Mouse (Mus musculus): ENCODE data around the gene Ildr1. TPM values are rescaled to one million over a fixed set of nuclear protein-coding genes. Genes with fewer than 3 reads are reported as not detected.

Gene Ildr1
- total RNA-seq, 2 experiments from 2014 or later = 0.18 to 0.25 TPM

DNA sequence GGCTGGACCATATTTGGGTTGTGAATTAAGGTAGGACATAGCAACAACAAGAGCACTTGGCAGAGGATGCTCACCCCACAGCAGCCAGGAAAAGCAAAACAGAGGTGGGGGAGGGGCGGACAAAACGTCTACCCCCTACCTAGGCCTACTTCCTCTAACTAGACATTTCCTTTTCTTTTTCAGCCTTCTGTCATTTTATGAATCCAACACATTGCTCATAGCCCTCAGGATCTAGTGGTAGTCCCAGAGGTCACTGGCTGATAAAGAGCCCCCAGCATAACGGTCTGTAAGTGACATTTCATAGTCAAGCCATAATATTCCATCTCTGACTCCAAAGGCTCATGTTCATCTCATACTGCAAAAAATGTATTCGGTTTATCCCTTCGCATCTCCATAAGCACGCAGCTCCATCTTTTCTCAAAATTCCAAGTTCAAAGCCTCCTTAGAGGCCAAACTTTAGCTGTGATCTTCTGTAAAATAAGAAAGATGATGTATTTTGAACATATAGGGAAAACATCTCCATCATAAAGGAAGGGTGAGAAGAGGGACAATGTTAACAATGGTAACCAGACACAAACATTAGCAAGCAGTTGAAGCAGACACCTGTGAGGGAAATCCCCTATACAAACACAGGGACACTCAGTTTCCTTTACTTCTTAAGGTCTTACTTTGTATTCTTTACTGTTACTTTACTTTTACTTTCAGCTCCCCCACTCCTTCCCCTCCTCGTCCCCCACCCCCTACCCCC lies 19.1 kb upstream of the Ildr1 start:
- Histone ChIP-seq H3K27ac (no peak overlapping the region), H3K4me3 (no peak overlapping the region)
- no peak for TF ChIP-seq CTCF (conservative IDR thresholded peaks at IDR 0.05)
- no peak for DNase-seq (ENCODE audit: low spot score in 2 of 2)

DNA sequence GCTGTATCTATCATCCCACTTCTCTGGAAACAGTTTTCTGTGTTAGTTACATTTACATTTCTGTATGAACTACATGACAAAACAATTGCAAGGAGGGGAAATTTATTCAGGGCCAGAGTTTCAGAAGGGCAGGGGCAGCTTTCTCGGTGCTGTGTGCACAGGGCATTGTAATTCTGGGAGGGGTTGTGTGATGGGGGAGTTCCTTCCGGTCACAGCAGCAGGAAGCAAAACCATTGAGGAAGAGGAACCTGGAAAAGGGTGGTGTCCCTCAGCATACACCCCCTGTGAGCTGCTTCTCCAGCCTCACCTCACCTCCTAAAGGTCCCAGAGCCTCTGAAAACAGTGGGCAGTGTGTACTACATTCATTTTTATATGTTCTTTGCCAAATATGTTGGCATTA lies 18.5 kb upstream of the Ildr1 start:
- H3K4me3 ChIP-seq = no peak overlapping the region
- no peak overlapping the region for H3K27ac ChIP-seq
- no peak for TF ChIP-seq CTCF (conservative IDR thresholded peaks at IDR 0.05)
- no peak for DNase-seq (ENCODE audit: low spot score in 2 of 2)

DNA sequence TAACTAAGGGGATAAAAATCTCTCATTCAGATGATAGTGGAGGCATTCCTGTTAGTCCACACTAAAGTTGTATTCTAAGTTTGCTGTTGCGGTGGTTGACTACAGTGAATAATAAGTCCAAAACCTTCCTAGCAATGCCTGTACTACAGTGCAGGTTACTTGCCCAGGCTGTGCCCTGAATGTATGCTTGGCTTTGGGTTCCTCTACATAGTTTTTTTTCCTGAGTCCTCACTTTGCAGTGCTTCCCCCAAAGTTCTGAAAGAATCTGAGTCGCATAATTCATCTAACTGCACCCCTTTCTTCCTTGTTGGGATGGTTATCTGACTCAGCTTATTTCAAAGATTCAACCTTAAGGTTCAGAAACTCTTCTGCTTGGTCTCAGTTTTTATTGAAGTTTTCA lies 17.9 kb upstream of the Ildr1 start:
- TF ChIP-seq CTCF (conservative IDR thresholded peaks at IDR 0.05) = no peak

GRCm38 (mm10) chr16:36681829-36682228 lies 11.9 kb upstream of the Ildr1 start:
- Histone ChIP-seq H3K4me3 (no peak overlapping the region), H3K27ac (no peak overlapping the region)
- DNase-seq (ENCODE audit: low spot score in 2 of 2) = no peak
- no peak for TF ChIP-seq CTCF (conservative IDR thresholded peaks at IDR 0.05)

More for the DNA sequence above, 17.9 kb upstream of the Ildr1 start:
- no peak for DNase-seq (ENCODE audit: low spot score in 2 of 2)
- no peak overlapping the region for H3K27ac ChIP-seq
- no peak overlapping the region for H3K4me3 ChIP-seq

DNA sequence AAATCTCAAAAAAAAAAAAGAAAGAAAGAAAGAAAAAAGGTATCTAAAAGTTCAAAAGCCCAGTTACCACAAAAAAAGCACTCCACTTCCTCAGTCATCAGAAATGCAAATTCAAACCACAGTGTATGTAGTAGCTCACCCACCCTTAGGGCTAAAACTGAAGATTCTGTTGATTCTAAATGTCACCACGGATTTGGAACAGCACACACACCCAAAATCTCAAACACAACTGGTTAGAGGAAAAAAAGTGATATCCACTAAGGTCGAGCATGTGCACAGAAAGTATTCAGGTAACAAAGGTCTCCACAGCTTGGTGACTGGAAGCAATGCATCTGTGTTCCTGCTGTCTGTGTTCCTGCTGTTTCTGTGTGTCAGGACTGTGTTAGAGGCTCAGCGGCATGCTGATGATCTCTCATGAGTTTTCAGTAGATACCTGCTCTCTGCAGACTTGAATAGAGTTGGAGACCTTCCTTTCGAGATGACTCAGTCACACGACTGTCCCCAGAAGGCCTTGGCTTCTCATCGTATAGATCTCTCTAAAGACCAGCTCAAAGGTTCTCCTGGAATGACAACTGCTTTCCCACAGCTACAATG lies 9.4 kb upstream of the Ildr1 start:
- no peak for TF ChIP-seq CTCF (conservative IDR thresholded peaks at IDR 0.05)
- H3K27ac ChIP-seq = no peak overlapping the region
- no peak for DNase-seq (ENCODE audit: low spot score in 2 of 2)
- no peak overlapping the region for H3K4me3 ChIP-seq

DNA sequence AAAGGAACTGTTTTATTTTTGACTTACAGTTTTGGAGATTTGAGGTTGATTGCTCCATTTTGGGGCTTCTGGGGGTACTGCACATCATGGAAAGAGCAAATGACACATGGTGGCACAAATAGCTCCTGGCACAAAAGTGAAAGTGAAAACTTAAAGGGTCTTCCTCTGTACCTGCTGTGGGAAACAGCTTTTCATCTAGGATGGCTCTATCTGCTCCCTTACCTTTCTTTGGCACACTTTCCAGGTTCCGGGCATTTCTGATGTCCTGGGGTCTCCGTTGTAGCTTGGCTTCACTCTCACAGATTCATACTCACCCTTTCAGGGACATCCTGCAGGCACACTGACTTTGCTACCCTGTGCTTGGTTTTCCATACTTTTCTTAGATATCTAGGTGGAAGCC lies 5.7 kb upstream of the Ildr1 start:
- TF ChIP-seq CTCF (conservative IDR thresholded peaks at IDR 0.05) = no peak
- DNase-seq (ENCODE audit: low spot score in 2 of 2) = no peak
- Histone ChIP-seq H3K4me3 (no peak overlapping the region), H3K27ac (no peak overlapping the region)

GRCm38 (mm10) chr16:36691484-36691883 lies 2.3 kb upstream of the Ildr1 start:
- DNase-seq (ENCODE audit: low spot score in 2 of 2) = no peak
- no peak for TF ChIP-seq CTCF (conservative IDR thresholded peaks at IDR 0.05)
- Histone ChIP-seq H3K4me3 (no peak overlapping the region), H3K27ac (no peak overlapping the region)

- DNase-seq (ENCODE audit: low spot score in 2 of 2) = no peak
- Histone ChIP-seq H3K4me3 (no peak overlapping the region), H3K27ac (no peak overlapping the region)
- TF ChIP-seq CTCF (conservative IDR thresholded peaks at IDR 0.05) = no peak
These were observed 1.1 kb downstream of the Ildr1 start for GRCm38 (mm10) chr16:36694798-36695290.

GRCm38 (mm10) chr16:36697331-36697730 lies 3.6 kb downstream of the Ildr1 start:
- Histone ChIP-seq H3K27ac (no peak overlapping the region), H3K4me3 (no peak overlapping the region)
- TF ChIP-seq CTCF (conservative IDR thresholded peaks at IDR 0.05) = no peak
- no peak for DNase-seq (ENCODE audit: low spot score in 2 of 2)

DNA sequence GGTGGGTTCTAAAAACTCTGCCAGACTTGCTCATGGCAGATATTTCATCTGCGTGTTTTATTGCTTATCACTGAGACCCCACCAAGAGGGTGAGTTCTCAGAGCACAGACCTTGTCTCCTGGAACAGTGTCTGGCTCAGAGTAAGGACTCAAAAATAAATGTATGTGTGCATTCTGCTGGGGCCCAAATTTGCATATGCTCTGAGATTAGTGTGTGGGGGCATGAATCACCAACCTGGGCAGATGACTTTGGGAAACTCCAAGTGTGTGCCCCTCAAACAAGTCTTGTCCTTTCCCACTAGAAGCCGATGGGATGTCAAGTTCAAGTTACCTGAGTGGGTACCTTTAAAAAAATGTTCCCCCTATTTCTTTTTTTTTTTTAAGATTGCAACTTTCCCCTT lies 6.7 kb downstream of the Ildr1 start:
- DNase-seq (ENCODE audit: low spot score in 2 of 2) = no peak
- no peak overlapping the region for H3K4me3 ChIP-seq
- TF ChIP-seq CTCF (conservative IDR thresholded peaks at IDR 0.05) = no peak
- no peak overlapping the region for H3K27ac ChIP-seq

DNA sequence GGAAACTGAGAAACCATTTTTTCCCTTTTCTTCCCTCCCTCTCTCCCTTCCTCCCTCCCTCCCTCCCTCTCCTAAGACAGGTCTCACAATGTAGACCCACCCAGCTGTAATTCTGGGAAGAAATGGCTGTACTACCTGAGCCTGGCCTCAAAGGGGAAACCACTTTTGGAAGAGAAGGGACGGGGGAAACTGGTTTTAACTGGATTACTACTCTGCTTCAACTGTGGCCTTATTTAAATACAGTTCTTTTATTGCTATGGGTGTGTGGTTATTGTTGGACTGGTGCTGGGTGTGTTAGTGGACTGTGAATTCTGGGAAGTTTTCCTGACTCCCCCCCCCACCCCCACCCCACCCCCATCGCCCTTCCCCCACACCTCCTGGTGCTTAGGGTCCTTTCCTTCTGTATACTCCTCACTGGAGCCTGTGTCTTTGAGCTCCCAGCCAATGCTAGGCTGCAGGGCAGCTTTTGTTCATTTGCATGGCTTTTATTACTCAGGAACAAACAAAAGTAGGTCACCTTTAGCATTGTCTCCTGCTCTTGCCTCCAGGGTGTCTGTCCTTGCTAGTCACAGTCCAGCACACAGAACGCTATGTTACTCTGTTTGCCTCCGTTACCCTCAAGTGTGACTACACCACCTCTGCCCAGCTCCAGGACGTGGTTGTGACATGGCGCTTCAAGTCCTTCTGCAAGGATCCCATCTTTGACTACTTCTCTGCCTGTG lies 14.1 kb downstream of the Ildr1 start:
- no peak for DNase-seq (ENCODE audit: low spot score in 2 of 2)
- Histone ChIP-seq H3K27ac (no peak overlapping the region), H3K4me3 (no peak overlapping the region)
- no peak for TF ChIP-seq CTCF (conservative IDR thresholded peaks at IDR 0.05)

- Histone ChIP-seq H3K27ac (no peak overlapping the region), H3K4me3 (no peak overlapping the region)
- TF ChIP-seq CTCF (conservative IDR thresholded peaks at IDR 0.05) = no peak
- no peak for DNase-seq (ENCODE audit: low spot score in 2 of 2)
These were observed 15.0 kb downstream of the Ildr1 start for GRCm38 (mm10) chr16:36708751-36709150.

- no peak for DNase-seq (ENCODE audit: low spot score in 2 of 2)
- H3K27ac ChIP-seq = no peak overlapping the region
- TF ChIP-seq CTCF (conservative IDR thresholded peaks at IDR 0.05) = no peak
- no peak overlapping the region for H3K4me3 ChIP-seq
These were observed 15.6 kb downstream of the Ildr1 start for GRCm38 (mm10) chr16:36709405-36709804.

Data from layer of hippocampus, adult 2 months (tissue).